Mouse (Mus musculus) frontal cortex, adult 2 months (tissue): Measurements from ENCODE around the gene Mrpl52. TPM values are rescaled to one million over a fixed set of nuclear protein-coding genes. Genes with fewer than 3 reads are reported as not detected.
A peak's percentile ranks its signal among the peaks of the same experiment; 100 is the strongest.

Experiments
- DNase-seq, 2 experiments: peaks; one replicate each; pipeline ENCODE4 v3.0.0; 2022; ENCODE audit warnings: low spot score in 1 of 2; ENCODE audit errors: extremely low spot score in 1 of 2
- polyA plus RNA-seq: library from polyadenylated mRNA; depleted of rRNA; stranded (reverse); fragments of >200 nt; gene quantifications from 2 replicates; pipeline ENCODE4 v1.2.3, GENCODE M21; 2012; rRNA removed

Mrpl52 gene
- polyA plus RNA-seq: 137 and 147 TPM in 2 replicates

DNA sequence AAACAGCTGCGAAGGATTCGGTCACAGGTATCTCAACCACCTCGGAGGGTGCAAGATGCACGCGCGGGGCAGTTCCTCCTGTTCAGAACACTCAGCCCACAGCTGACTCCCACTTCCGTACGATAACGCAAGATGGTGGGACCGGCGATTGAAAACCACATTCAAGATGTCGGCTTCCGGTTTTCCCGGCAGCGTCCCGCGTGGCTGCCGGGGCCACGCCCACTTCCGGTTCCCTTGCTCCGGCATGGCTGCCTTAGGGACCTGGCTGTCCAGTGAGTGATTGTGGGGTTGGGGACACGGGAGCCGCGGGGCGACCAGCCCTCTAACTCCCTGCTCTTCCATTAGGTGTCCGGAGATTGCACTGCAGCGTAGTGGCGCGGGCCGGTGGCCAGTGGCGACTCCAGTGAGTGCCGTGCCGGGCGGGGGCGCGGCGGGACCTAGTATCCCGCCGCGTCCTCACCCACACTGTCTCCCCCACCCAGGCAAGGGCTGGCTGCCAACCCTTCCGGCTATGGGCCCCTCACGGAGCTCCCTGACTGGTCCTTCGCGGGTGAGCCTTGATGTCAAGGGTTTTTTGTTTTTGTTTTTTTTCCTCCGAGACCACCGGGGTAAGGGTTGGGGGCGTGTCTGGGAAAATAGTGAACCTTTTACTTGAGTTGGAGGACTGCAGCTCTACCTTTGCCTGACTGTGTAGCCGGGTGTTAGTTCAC is at the start of gene Mrpl52:
Mrpl52 (plus strand) TSS at position 221 of the 710 bp plus-strand sequence.
- DNase-seq: peak; percentile 83 to 94

DNA sequence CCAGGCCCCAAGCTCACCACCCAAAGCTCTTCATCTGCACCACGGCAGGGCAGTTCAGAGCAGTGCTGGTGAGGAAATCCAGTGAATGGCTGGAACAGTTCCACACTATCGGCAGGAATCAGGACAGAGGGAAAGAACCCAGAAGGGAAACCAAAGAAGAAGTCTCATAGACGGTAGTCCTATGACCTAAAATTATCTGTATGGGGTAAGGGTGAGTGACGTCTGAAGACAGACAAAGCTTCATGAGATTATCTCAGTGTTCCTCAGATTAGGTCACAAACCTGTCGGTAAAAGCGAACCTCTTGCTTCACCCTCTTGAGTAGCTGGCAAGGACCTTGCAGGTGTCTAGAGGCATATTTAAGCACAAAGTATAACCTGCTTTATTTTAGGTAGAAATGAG is 49.5 kb upstream of the Mrpl52 start:
- no peak for DNase-seq

DNA sequence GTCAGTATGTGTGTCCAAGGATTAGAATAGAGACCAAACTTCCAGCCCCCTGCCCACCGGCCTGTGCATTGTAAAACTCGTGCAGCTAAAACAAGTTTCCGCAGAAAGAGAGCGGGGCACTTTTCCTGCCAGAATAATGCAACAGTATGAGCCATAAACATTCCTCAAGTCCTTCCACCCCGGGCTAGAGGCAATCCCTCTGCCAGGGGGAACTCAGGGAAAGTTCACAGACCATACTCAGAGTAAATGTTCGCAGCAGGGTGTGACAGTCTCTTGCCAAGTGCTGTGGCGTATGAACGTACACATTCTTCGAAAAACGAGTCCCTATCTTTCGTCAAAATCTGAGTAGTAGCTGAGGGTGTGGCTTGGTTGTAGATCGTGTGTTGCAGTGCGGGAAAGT is 47.1 kb upstream of the Mrpl52 start:
- DNase-seq: no peak

DNA sequence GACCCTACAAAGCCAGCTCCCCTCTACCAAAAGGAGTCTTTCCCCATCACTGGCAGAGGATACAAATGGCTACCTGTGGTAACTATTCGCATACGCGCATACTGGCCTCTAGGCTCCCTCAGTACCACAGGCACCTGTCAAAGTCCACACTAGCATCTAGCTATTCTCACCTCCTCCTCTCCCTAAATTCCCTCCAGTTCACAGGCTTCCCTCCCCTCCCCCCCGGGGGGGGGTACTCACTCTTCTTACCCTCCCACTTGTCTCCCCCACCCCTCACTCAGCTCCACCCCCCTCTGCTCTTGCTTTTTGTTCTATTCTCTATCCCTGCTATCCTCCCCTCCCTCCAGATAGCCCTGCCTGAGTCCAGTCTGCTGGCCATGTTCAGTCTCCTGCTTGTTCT is 46.1 kb upstream of the Mrpl52 start:
- no peak for DNase-seq

DNA sequence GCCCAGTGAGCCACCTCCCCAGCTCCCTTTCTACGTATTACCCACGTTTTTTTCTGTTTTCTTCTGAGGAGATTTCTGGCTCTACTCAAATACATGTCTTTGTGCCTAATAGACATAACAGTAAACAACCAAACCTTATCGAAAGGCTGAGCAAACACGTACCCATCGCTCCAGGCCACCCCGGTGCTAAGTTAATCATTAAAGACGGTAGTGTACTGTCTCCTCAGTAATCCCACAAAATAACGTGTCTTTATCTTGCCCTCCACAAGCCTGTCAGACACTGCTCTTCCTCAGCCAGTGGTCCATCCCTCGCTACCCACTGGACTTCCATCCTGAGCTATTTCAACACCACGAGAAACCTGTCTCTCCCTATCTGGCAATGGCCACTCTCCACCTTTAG is 44.9 kb upstream of the Mrpl52 start:
- DNase-seq: no peak

DNA sequence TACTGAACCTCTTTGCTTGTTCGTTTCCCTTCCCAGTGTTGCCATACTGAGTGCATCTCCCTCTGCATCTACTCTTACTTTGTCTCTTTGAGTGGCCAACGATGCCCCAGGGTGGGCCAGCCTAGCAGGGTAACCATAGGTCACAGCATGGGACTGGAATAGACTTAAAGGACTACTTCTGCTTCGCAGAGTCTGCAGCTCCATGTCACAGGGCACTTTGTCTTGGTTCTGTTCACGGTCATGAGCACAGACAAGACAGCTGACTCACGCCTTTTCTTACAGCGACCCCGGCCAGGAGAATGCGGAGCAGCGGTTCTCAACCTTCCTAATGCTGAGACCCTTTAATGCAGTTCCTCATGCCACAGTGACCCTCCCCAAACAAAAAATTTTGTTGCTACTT is 44.1 kb upstream of the Mrpl52 start:
- DNase-seq: no peak

DNA sequence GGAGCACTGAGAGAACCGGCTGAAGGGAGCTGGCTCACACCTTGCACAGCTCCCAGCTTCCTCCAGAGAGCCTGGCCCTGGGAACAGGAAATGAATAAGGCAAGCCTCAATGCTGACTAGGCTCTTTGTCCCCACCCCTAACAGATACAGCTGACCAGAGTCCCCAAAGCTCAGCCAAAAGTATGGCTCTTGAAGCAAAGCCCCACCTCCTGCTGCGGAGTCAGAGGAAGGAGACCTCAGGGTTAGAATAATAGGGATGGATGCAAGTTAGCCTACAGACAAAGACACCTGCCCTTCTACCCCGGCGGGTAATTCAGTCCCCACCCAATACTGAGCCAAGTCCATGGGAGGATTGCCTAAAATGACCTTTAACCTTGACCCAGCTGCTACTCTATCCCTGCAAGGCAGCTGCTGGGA is 43.3 kb upstream of the Mrpl52 start:
- no peak for DNase-seq

DNA sequence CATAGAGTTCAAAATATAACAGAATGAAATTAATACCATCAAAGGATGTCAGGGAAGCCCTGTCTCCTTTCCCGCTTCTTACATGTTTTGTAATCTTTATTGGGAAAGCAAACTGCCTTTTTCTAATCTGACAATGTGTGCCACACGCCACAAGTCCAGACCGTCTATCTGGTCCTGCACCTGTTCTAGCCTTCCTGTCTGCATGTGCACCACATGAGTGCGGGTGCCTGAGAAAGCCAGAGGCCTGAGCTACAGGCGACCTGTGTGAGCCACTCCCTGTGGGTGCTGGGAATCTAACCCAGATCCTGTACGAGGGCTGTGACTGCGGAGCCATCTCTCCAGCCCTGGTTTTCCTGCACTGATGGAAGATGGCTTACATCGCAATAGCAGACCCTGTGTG is 42.3 kb upstream of the Mrpl52 start:
- DNase-seq: no peak

DNA sequence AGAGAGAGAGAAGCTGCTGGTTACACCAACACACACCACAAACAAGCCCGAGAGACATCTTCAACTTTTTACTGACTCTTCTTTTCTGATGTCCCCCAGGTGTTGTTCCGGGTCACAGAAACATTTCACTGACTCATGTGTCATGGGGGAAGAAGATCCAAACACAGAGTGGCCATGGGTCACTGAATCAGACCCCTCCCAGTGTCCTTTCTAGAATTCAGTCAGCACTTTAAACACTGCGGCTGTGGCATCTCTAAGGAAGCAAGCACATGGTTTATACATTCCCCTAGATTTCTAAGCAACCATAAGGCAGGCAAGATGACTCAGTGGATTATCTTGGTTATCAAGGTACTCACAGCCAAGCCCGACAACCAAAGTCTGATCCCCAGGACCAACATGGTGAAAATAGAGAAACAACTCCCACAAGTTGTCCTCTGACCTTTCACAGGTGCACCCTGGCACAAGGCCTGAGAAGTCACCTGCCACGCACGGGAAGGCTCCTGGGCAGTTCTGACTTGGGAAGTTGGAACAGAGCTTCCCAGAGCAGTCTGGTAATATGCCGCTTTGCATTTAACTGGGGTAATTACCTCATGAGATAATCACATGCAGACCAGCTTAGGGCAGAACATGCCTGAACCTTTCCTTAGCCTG is 40.6 kb upstream of the Mrpl52 start:
- DNase-seq: no peak

DNA sequence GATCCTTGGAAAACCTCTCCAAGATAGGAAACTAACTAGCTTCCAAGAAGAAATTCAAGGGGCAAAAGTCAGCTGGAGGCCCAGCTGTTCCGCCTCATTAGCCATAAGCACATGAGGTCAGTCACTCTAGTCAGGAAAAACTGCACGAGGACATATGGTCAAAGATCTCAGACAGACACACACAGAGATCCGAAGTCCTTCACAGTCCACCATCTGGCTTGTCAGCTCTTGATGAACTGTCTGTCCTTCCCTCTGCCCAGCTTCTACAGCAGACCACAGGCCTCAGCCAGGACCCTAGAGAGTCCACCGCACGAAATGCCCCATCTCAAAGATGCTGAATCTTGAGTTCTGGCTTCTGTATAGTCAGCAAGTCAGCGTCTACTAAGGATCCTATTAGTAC is 39.2 kb upstream of the Mrpl52 start:
- DNase-seq: no peak

DNA sequence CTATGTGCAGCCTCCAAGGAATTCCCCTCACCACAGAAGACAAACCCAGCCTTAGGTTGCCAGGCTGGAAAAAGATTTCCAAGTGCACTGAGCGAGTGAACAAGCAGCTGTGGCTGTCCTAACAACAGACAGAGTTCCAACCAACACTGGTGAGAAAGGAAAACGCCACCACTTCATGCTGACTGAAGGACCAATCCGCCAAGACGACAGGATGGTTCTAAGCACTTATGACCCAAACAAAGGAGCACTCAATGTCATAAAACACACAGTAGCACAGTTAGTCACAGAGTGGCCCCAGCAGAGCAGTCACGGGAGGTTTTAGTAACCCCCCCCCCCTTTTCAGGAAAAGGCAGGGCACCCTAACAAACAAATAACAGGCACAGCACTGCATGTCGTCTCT is 35.9 kb upstream of the Mrpl52 start:
- no peak for DNase-seq

DNA sequence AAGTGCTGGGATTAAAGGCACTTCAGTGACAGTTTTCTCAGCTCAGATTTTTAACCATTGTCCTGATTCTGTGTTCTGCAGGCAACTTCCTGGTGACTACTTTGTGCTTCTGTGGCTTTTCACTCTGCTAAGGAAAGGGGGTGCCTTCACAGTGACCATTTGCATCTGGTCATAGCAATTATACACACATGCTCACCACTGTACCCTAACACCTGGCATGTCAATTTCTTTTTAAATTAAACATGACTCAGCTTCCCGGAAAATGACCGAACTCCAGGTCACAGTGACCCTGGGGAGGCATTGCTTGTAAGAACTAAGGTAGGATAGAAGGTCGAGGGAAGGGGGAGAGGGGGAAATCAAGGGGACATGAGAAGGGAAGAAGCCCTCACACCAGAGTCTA is 32.9 kb upstream of the Mrpl52 start:
- DNase-seq: no peak

DNA sequence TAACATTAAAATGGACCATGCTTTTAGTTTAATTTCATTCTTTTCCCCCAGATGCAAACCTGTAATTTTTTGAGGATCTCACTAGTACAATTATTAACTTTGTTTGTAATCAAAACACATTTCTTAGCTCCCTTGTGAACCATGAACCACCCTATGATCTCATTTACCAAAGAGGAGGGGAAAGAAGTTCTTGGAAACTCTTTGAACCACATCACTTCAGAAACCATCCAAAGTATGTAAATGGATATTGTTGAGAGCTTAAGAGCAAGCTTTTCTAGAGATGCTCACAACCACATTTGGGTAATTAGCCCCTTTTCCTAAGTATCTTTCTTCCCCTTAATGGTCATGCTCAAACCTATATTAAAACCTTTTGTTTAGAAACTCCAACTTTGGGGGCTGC is 32.4 kb upstream of the Mrpl52 start:
- no peak for DNase-seq

DNA sequence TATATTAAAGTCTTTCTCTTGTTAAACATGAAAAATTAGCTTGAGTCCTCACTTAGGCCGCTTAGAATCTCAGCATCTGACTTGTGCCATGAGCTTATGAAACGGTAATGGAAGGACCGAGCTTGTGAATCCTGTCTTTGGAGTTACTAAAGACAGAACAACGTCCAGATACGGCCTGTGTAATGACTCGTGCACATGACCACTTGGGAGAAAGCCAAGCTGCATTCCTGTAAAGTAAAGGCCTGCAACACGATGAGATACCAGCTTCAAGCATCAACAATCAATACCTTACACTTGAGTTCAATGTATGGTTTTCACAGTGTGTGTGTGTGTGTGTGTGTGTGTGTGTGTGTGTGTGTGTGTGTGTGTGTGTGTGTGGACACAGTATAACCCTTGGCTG is 30.0 kb upstream of the Mrpl52 start:
- no peak for DNase-seq

DNA sequence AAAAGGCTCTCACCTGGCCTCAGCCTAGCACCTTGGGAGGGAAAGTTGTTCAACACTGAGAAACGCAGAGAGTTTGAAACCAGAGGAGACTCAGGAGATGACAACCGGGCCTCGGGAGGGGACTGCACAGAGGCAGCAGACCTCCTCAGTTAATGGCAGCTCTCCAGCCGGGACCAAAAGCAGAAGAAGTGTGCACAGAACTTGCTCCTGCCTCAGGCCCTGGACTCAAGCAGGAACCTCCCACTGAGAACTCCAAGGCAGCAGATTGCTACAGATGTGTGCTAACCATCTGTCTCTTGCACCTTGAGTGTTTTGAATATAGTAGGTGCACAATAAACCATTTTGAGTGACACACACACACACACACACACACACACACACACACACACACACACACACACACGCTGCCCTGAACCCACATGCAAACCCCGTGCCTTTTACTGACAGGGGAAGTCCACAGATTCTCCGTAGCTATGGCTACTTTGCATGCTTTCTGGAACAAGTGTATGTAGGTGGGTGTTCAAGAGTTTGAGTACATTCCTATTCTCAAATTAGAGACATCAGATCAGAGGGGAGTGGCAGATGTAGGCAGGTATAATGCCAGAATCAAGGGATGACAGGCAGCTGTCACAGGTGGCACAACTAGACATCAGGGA is 28.7 kb upstream of the Mrpl52 start:
- no peak for DNase-seq

DNA sequence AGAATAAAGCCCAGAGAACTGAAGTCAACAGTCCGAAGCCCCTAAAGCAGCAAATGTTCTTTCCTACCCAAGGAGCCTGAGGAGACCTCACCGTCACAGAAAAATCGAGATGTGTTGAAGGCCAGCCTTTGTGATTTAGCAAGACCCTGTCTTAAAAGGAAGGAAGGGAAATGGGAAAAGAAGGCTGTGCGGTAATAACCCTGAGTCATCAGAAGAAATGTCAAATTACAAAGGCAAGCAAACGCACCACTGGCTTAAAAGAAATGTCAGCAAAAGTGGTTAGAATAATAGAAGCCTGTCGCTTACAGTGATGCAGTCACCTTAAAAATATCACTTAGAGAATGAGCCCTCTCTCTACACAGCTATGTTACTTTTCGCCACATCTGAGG is 28.2 kb upstream of the Mrpl52 start:
- DNase-seq: no peak

DNA sequence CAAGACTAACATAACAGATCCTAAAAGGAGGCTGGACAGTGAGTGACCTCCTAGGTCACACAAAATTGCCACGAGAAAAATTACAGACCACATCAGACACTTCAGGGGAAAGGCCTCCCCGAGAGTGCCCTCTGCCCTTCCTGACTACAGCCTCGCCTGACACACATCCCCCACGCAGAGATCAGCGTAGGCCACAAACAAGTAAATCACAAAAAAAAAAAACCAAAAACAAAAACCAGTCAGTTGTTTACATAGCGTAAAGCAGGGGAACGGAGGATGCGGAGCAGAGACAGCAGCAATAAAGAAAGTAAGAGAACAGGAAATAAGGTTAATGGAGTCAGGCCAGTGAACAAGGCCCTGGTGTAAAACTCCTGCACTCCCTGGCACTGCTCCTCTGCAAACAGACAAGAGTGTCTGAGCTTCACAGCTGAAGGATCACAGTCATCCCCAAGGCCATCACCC is 27.8 kb upstream of the Mrpl52 start:
- no peak for DNase-seq

DNA sequence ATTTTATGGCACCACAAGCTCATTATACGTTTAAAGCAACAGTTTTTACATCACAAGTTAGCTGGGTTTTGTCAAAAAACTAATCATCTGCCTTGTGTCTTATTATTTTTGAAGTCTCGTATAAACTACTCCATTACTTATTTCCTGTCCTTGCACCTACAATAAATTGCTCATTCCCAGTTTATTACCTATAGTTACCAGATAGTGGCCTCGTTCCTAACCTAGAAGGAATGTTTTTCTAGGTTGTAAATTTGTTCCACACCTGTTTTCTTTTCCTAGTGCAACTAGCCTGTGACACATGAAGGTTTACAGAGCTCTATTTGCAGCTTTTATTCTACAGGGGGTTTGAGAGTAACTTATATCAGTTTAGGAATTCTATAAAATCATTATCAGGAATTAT is 25.0 kb upstream of the Mrpl52 start:
- no peak for DNase-seq

DNA sequence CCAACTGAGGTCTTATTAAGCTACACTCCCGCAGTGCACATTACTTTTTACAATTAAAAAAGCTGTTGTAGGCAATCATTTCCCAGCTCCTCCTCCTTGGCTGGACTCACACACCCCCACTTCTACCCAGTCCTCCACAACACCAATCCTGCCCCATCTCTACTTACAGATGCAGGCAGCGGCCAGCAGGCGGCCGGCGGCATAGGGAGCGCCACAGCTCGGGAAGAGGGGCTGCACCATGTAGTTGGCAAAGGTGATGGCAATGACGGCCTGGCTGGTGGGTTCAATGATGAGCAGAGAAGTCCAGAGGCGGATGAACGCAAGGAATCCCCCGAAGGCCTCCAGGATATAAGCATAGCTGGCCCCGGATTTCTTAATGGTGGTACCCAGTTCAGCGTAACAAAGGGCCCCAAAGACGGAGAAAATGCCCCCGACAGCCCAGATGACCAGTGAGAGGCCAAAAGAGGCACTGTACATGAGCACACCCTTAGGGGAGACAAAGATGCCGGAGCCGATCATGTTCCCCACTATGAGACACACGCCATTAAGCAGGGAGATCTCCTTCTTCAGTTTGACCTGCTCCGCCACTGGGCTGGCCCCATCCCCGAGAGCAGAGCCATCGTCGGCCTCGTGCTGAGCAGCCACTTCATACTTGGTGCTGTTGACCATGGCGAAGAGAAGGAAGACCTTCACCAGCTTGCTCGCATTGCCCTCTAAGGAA is 18.2 kb upstream of the Mrpl52 start:
- no peak for DNase-seq

DNA sequence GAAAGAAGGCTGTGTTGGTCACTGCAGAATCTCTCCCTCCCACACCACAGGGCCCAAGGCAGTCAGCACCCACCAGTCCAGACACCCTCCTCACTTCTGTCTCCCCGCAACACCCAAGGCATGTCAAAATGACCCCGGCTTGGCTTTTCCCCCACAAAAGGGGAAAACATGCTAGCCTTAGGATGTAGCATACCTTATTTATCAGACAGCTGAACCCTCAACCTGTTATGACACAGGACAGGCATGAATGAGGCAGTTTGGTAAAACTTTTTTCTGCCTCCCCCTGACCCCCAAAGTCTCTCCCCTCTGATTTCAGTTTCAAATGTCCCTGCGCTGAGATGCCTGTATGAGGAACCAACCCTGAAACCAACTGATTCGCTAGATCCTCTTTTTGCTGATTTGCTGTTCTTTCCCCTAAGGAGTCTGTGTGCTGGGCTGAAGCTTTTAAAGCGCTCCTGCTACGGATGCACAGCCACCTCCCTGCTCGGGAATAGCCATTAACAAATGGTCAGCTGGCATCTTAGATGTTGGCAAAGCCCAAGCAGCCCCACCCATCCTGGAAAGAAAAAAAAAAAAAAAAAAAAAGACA is 17.6 kb upstream of the Mrpl52 start:
- DNase-seq: no peak
